Mouse (Mus musculus): ENCODE measurements around the gene Mycbp.
A peak's percentile ranks its signal among the peaks of the same experiment; 100 is the strongest.
"Not testable (repeated sequence)": the region's sequence is repeated elsewhere in the genome, so short reads cannot be mapped to it uniquely, and the experiment has no call there.

Mycbp gene

GRCm38 (mm10) chr4:123940878-123941277 lies 36.2 kb downstream of the Mycbp start:
- DNase-seq (ENCODE audit: low spot score) = not testable (repeated sequence)

GRCm38 (mm10) chr4:123946701-123947100 lies 42.1 kb downstream of the Mycbp start:
- DNase-seq (ENCODE audit: low spot score) = no peak

GRCm38 (mm10) chr4:123947149-123947548 lies 42.5 kb downstream of the Mycbp start:
- DNase-seq (ENCODE audit: low spot score) = no peak

- no peak for DNase-seq (ENCODE audit: low spot score)
These were observed 44.3 kb downstream of the Mycbp start for GRCm38 (mm10) chr4:123948901-123949300.

- DNase-seq (ENCODE audit: low spot score) = no peak
These were observed 45.0 kb downstream of the Mycbp start for GRCm38 (mm10) chr4:123949649-123950048.

- no peak for DNase-seq (ENCODE audit: low spot score)
These were observed 47.4 kb downstream of the Mycbp start for GRCm38 (mm10) chr4:123952059-123952458.

GRCm38 (mm10) chr4:123956703-123957491 lies 52.3 kb downstream of the Mycbp start:
- DNase-seq (ENCODE audit: low spot score) = peak; percentile 62

- no peak for DNase-seq (ENCODE audit: low spot score)
These were observed 52.8 kb downstream of the Mycbp start for GRCm38 (mm10) chr4:123957492-123957808.

- DNase-seq (ENCODE audit: low spot score) = no peak
These were observed 53.3 kb downstream of the Mycbp start for GRCm38 (mm10) chr4:123957891-123958290.

- no peak for DNase-seq (ENCODE audit: low spot score)
These were observed 56.3 kb downstream of the Mycbp start for GRCm38 (mm10) chr4:123960955-123961354.

Measured in ovary, postnatal 10 days (tissue).